Mouse (Mus musculus) small intestine, adult 2 months (tissue): ENCODE data around the gene Commd2. TPM values are rescaled to one million over a fixed set of nuclear protein-coding genes. Genes with fewer than 3 reads are reported as not detected.

Source experiments
- H3K27ac ChIP-seq: fragments of 200-500 bp; 2 replicates; pipeline ENCODE4 v1.5.1; 2012; ENCODE audit warnings: low read depth, low read length, control low read depth, inconsistent platforms; ENCODE audit not compliant: insufficient read depth
- H3K27me3 ChIP-seq: fragments of 200-500 bp; 2 replicates; pipeline ENCODE4 v1.6.1; 2012; ENCODE audit warnings: mild to moderate bottlenecking, moderate library complexity, low read length, inconsistent platforms; ENCODE audit not compliant: control insufficient read depth, insufficient read depth
- H3K36me3 ChIP-seq: fragments of 200-500 bp; 2 replicates; pipeline ENCODE4 v1.6.1; 2012; ENCODE audit warnings: mild to moderate bottlenecking, low read length, control low read depth, inconsistent platforms; ENCODE audit not compliant: control insufficient read depth, insufficient read depth
- H3K4me1 ChIP-seq: fragments of 200-500 bp; 2 replicates; pipeline ENCODE4 v1.6.1; 2012; ENCODE audit warnings: low read length, inconsistent platforms, mixed read lengths; ENCODE audit not compliant: control insufficient read depth, insufficient read depth, insufficient read length
- H3K4me3 ChIP-seq: fragments of 200-500 bp; 2 replicates; pipeline ENCODE4 v1.5.1; 2012; ENCODE audit warnings: low read depth, mild to moderate bottlenecking, control low read depth, inconsistent platforms, low read length, moderate library complexity
- CTCF ChIP-seq: fragments of 200-500 bp; IDR thresholded peaks from 2 replicates; pipeline ENCODE4 v1.5.1; 2012; ENCODE audit warnings: low read depth, mild to moderate bottlenecking, control low read depth, inconsistent platforms, low read length, moderate library complexity, mixed read lengths; ENCODE audit not compliant: insufficient replicate concordance, insufficient read length; ENCODE audit errors: extremely low read depth
- POLR2A ChIP-seq: fragments of 200-500 bp; IDR thresholded peaks from 2 replicates; pipeline ENCODE4 v1.6.1; 2012; ENCODE audit warnings: low read depth, mild to moderate bottlenecking, control low read depth, inconsistent platforms, low read length, moderate library complexity
- WGBS: fragments of 180-500 bp; shearing (Covaris S2); methylation state at CpG from one replicate; pipeline ENCODE4 v1.1.7; 2018; 5-methylcytosine and 5-hydroxymethylcytosine counted together
- polyA plus RNA-seq: library from polyadenylated mRNA; depleted of rRNA; stranded (reverse); fragments of >200 nt; gene quantifications from 2 replicates; pipeline ENCODE4 v1.2.3, GENCODE M21; 2012

Commd2 gene
- polyA plus RNA-seq, 1 experiment: 9.3 TPM

GRCm38 (mm10) chr3:57651865-57652259 is 347 bp upstream of the Commd2 start:
- TF ChIP-seq POLR2A: no peak
- no peak for TF ChIP-seq CTCF
- Histone ChIP-seq H3K4me3 (peak overlapping the region; percentile 99; the same call in 1 of the 2 replicates), H3K27me3 (no peaks in the 10 kb centered on the region), H3K36me3 (peaks cover 3% of the 10 kb centered on the region), H3K27ac (no peak overlapping the region), H3K4me1 (no peaks in the 10 kb centered on the region; the same call in 1 of the 2 replicates)
- 52% methylated on average over 3 of the region's 3 CpGs for WGBS

DNA sequence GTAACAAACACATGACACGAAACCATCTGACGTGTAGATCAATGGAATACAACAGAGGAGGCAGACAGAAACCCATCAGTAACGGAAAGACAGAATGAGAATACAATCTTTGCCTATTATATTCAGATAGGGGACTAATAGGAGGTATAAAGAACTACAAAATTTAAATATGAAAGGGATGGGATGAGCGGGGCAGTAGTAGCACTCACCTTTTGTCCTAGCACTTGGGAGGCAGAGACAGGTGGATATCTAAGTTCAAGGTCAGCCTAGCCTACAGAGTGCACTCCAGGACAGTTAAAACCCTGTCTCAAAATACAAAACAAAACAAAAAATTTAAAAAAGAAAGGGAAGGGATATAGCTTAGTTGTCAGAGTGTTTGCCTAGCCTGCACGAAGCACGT is 8.3 kb downstream of the Commd2 start:
- Histone ChIP-seq H3K4me1 (no peaks in the 10 kb centered on the region), H3K36me3 (peaks cover 14% of the 10 kb centered on the region), H3K27me3 (no peaks in the 10 kb centered on the region), H3K27ac (no peak overlapping the region), H3K4me3 (no peak overlapping the region)
- 94% methylated on average over 6 of the region's 6 CpGs for WGBS
- TF ChIP-seq POLR2A (no peak), CTCF (no peak)

GRCm38 (mm10) chr3:57637596-57637995 is 13.9 kb downstream of the Commd2 start:
- H3K27me3 ChIP-seq: no peaks in the 10 kb centered on the region
- H3K36me3 ChIP-seq: no peaks in the 10 kb centered on the region
- no peak overlapping the region for H3K27ac ChIP-seq
- TF ChIP-seq CTCF (no peak), POLR2A (no peak)
- H3K4me1 ChIP-seq: no peaks in the 10 kb centered on the region
- H3K4me3 ChIP-seq: no peak overlapping the region
- WGBS: 51% methylated on average over 6 of the region's 6 CpGs

DNA sequence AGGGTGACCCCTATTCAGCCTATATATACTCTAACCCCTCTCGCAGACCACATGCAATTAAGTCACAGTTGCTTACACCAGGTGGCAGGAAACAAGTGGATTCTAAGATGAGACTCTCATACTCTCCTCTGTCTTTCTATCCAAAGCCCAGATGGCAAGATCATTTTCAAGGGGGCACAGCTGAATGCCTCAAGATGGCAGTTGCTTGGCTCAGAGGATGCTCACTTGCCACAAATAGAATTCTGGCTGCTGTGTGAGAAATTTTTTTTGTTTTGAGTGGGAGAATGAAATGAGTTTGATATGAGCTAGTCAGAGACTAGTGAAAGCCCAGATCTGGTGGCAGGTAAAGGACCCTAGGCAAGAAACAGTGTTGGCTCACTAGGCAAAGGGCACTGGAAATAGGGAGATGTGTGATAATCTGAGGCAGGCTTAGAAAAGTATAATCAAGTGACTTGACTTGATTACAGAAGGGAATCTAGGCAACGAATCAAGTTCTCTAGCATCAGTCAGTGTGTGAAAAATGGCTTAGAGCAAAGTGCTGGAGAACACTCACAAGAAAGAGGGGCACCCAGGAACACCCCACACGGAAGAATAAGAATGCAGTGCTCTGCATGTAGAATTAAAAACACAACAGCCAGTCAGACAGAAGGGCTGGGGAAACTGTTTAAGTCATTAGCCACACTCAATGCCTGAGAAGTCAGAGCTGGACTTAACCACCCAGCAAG is 16.6 kb downstream of the Commd2 start:
- 81% methylated on average over 3 of the region's 3 CpGs for WGBS
- Histone ChIP-seq H3K4me1 (no peaks in the 10 kb centered on the region), H3K36me3 (no peaks in the 10 kb centered on the region), H3K27me3 (no peaks in the 10 kb centered on the region), H3K4me3 (no peak overlapping the region), H3K27ac (no peak overlapping the region)
- TF ChIP-seq CTCF: no peak
- no peak for TF ChIP-seq POLR2A

DNA sequence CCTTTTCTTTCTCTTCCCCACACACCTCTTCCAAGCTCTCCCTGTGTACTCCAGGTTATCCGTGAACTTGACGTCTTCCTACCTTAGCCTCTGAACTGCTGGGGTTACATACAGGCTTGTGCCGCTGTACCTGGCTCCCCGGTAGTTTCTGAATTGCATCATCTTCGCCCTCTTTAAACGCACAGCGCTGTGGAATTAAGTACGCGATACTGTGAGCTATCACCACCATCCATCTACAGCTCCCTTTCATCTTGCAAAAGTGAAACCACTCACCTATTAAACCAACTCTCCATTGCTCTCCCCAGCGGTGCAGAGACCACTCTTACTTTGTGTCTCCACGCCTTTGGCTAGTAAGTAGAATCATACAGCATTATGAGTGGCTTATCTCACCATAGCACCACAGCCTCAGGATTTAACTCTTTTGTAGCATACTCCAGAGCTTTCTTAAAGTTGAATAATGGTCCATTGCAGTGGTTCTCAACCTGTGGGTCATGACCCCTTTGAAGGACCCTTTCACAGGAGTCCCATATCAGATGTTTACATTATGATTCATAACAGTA is 24.5 kb downstream of the Commd2 start:
- Histone ChIP-seq H3K27ac (no peak overlapping the region), H3K36me3 (no peaks in the 10 kb centered on the region), H3K27me3 (no peaks in the 10 kb centered on the region; the same call in 1 of the 2 replicates), H3K4me3 (no peak overlapping the region), H3K4me1 (no peaks in the 10 kb centered on the region)
- TF ChIP-seq CTCF: no peak
- no peak for TF ChIP-seq POLR2A
- WGBS: 23% methylated on average over 11 of the region's 11 CpGs

- TF ChIP-seq CTCF: peak; percentile 51; the same call in 1 of the 2 replicates
- TF ChIP-seq POLR2A: no peak
Measured at GRCm38 (mm10) chr3:57625275-57625997, 26.1 kb downstream of the Commd2 start.

GRCm38 (mm10) chr3:57619718-57620117 is 31.8 kb downstream of the Commd2 start:
- TF ChIP-seq POLR2A (no peak), CTCF (no peak)
- no peak overlapping the region for H3K4me3 ChIP-seq
- 53% methylated on average over 4 of the region's 4 CpGs for WGBS

More at GRCm38 (mm10) chr3:57625275-57625997, 26.1 kb downstream of the Commd2 start:
- Histone ChIP-seq H3K27ac (no peak overlapping the region), H3K4me3 (peak overlapping the region; percentile 10; the same call in 1 of the 2 replicates), H3K27me3 (no peaks in the 10 kb centered on the region; the same call in 1 of the 2 replicates), H3K4me1 (no peaks in the 10 kb centered on the region), H3K36me3 (no peaks in the 10 kb centered on the region)
- 21% methylated on average over 21 of the region's 21 CpGs for WGBS

More at GRCm38 (mm10) chr3:57619718-57620117, 31.8 kb downstream of the Commd2 start:
- Histone ChIP-seq H3K4me1 (no peaks in the 10 kb centered on the region), H3K36me3 (no peaks in the 10 kb centered on the region), H3K27me3 (no peaks in the 10 kb centered on the region), H3K27ac (no peak overlapping the region)
